Mouse (Mus musculus): ENCODE measurements around the gene Fgf2. TPM values are rescaled to one million over a fixed set of nuclear protein-coding genes. Genes with fewer than 3 reads are reported as not detected.

The Fgf2 gene
- 0.42 and 0.44 TPM in 2 replicates for polyA plus RNA-seq (2015; fragmentation: Nextera tagmentation; extraction: Ambion mirVana)

DNA sequence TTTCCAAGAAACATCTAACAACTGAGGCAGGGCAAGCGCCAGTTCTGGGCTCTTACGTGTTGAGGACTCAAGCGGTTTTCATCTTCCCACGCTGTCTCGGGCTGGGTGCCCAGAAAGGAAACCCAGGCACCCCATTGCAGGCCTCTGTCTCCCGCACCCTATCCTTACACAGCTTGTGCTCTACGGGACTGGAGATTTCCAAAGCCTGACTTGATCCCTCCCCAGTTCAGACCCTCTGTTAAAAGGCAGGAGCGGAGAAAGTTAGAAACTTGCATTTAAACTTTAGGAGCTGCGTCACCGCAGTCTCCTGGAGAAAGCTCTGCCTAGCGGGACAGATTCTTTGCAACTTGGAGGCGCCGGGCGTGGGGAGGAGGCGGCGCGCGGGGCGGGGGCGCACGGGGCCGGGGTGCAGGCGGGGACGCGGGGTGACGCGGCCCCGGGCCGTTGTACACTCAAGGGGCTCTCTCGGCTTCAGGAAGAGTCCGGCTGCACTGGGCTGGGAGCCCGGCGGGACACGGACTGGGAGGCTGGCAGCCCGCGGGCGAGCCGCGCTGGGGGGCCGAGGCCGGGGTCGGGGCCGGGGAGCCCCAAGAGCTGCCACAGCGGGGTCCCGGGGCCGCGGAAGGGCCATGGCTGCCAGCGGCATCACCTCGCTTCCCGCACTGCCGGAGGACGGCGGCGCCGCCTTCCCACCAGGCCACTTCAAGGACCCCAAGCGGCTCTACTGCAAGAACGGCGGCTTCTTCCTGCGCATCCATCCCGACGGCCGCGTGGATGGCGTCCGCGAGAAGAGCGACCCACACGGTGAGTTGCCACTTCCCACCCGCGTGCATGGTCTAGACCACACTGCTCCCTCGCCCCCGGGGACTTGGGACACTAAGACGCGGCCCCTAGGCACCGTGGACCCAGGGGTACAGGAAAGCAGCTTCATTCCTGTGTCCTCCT, at the start of gene Fgf2:
Gene Fgf2 (plus strand): TSS at position 126 of the 945 bp plus-strand sequence.
- WGBS, result under 1% methylated on average over 71 of the region's 75 CpGs
- H3K4me2 ChIP-seq, result peak within 1 kb of the TSS; percentile 100

DNA sequence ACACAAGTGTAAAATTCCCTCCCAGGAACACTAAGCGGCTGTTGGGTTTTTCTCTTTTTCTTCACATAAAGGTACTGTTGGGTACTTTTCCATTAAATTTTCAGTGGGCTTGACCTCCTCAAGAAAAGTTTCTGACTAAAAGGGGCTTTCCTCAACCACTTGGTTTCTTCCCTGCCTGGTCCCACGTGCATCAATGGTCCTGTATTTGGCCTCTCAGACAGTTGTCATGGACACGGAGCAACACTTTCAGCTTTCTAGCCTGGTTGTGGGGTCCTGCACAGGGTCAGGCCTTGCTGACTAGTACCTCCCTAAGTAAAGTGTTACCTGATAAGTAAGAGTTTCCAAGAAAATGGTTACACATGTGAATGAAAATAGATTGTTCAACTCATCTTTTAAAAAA, 48.7 kb upstream of the Fgf2 start:
- Histone ChIP-seq H3K36me3 (ENCODE audit: poor library complexity, severe bottlenecking) (no peaks in the 10 kb centered on the region), H3K27me3 (no peaks in the 10 kb centered on the region), H3K4me1 (no peaks in the 10 kb centered on the region), H3K4me3 (no peak overlapping the region), H3K4me2 (no peak overlapping the region), H3K9ac (no peak overlapping the region), H3K9me3 (replicated peaks) (no peaks in the 10 kb centered on the region), H3K27ac (no peak overlapping the region)
- no peak for ATAC-seq
- 80% methylated on average over 3 of the region's 3 CpGs for WGBS

More for the DNA sequence above, at the start of gene Fgf2:
- no peak within 1 kb of the TSS for H3K27ac ChIP-seq
- no peaks in the 10 kb centered on the region for H3K36me3 ChIP-seq (ENCODE audit: poor library complexity, severe bottlenecking)
- no peaks in the 10 kb centered on the region for H3K9me3 ChIP-seq (replicated peaks)
- H3K27me3 ChIP-seq, result peaks cover 26% of the 10 kb centered on the region
- ATAC-seq, result peak; percentile 83
- peak within 1 kb of the TSS; percentile 70 for H3K4me3 ChIP-seq
- H3K9ac ChIP-seq, result peak within 1 kb of the TSS; percentile 79
- H3K4me1 ChIP-seq, result peaks cover 14% of the 10 kb centered on the region

DNA sequence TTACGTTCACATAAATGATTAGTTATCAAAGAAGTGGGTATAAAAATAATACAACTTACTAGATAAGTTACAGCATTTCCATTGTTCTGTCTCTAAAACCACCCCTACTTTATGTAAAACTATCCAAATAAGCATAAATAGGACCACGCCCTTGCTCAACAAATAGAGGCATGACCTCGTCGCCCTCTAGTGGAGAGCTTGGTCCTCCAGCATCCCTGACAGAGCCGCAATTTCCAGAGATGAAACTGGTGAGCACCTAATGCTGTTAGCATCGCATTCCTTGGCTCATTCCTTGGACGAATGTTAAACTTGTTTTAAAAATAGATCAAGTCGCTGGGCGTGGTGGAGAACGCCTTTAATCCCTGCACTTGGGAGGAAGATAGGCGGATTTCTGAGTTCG, 45.5 kb upstream of the Fgf2 start:
- no peaks in the 10 kb centered on the region for H3K36me3 ChIP-seq (ENCODE audit: poor library complexity, severe bottlenecking)
- H3K9me3 ChIP-seq (replicated peaks), result no peaks in the 10 kb centered on the region
- H3K4me1 ChIP-seq, result no peaks in the 10 kb centered on the region
- H3K4me3 ChIP-seq, result no peak overlapping the region
- H3K27me3 ChIP-seq, result no peaks in the 10 kb centered on the region
- no peak for ATAC-seq
- 42% methylated on average over 12 of the region's 12 CpGs for WGBS
- no peak overlapping the region for H3K27ac ChIP-seq
- H3K9ac ChIP-seq, result no peak overlapping the region
- H3K4me2 ChIP-seq, result no peak overlapping the region

DNA sequence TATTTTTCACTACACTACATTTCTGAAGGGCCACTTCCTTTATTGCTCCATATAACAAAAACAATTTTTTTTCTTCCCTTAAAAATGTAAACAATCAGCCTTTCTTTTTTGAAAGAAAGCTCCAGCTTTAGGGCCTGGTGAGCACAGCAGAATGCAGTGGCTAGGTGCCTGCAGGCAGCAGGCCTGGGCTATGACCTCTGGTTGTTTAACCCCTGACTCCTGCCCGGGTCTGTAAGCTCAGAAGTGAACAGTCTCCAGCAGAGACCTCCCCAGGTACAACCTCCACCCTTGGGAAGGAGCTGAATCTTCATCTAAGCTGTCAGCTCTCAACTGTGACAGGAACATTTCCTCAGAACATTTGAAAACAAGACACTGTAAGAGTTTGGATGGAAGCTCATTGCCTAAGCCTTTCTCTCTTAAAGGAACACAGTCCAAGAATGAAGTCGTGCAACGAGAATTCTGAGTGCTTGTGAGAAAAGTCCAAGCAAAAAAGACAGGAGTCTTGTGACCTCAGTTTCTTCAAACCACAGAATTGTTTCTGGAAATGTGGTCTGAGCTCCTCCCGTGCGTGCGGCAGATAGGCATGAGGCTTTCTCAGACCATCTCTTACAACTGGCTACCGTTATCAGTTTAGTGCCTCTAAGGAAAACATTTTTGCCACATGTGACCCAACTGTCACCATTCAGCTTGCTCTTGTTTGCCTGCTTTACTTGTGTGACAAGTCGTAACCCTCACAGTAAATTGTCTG, 44.6 kb upstream of the Fgf2 start:
- Histone ChIP-seq H3K27ac (no peak overlapping the region), H3K27me3 (no peaks in the 10 kb centered on the region), H3K4me3 (no peak overlapping the region), H3K9me3 (replicated peaks) (no peaks in the 10 kb centered on the region), H3K4me1 (no peaks in the 10 kb centered on the region), H3K4me2 (no peak overlapping the region), H3K9ac (no peak overlapping the region), H3K36me3 (ENCODE audit: poor library complexity, severe bottlenecking) (no peaks in the 10 kb centered on the region)
- WGBS, result 80% methylated on average over 8 of the region's 8 CpGs
- ATAC-seq, result no peak

DNA sequence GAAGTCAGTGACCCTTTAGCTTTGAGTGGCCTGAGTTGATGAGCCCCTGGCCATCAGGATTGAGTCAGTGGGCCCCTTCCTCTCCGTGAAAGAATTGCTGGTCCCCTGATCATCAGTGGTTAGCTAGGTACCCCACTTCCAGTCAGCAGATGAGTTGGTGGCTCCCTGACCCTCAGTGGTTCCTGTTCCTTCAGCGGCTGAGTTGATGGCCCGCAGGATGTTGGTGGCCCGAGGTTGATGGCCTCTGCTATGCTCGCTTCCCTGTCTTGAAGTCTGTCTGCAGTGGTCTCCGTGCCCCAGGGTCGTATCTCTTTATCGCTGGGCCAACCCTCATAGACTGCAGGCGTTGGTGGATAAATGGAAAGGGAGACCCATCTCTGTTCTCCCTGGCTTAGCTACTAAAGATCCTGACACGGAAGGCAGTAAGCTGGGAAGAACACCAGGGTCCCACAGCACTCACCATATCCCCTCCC, 36.2 kb upstream of the Fgf2 start:
- H3K27ac ChIP-seq, result no peak overlapping the region
- H3K27me3 ChIP-seq, result no peaks in the 10 kb centered on the region
- no peaks in the 10 kb centered on the region for H3K9me3 ChIP-seq (replicated peaks)
- ATAC-seq, result no peak
- 3% methylated on average over 10 of the region's 10 CpGs for WGBS
- peaks cover 6% of the 10 kb centered on the region; the same call in 1 of the 2 replicates for H3K4me1 ChIP-seq
- H3K9ac ChIP-seq, result peak overlapping the region; percentile 76
- H3K36me3 ChIP-seq (ENCODE audit: poor library complexity, severe bottlenecking), result no peaks in the 10 kb centered on the region
- peak overlapping the region; percentile 65 for H3K4me2 ChIP-seq
- peak overlapping the region; percentile 66 for H3K4me3 ChIP-seq

DNA sequence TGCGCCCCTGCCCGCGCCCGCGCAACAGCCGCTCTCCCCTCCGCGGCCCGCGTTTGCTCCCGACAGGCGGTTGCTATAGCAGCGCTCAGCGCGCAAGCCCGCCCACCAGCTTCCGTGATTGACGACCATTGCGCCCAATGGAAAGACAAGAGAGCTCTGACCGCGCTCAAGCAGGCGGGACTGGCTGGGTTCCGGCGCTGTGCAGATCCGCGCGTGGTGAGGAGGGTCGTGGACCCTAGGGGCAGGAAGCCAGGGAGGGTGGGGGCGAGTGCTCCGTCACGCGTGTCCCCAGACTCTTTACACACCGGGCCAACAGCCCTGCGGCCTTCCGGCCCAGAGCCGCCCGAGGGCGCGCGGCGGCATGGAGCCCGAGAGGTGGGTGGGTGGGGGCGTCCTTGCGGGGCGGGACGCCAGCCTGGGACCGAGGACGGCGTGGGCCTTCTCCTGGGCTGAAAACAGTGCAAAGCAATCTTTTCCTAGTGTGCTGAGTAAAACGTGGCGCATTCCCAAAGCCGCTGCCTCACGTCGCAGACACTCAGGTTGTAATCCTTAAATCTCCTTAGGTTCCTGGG, 35.7 kb upstream of the Fgf2 start, which contains the start of the genes Bbs12 and Cetn4:
Gene Bbs12 (plus strand): TSS at position 185 of the 572 bp plus-strand sequence.
Gene Cetn4 (minus strand): TSS at position 339 of the 572 bp plus-strand sequence.
- peaks cover 6% of the 10 kb centered on the region; the same call in 1 of the 2 replicates for H3K4me1 ChIP-seq
- peak within 1 kb of the TSS; percentile 65 for H3K4me2 ChIP-seq
- no peaks in the 10 kb centered on the region for H3K27me3 ChIP-seq
- under 1% methylated on average over 54 of the region's 54 CpGs for WGBS
- ATAC-seq, result peak; percentile 100
- peak within 1 kb of the TSS; percentile 76 for H3K9ac ChIP-seq
- H3K4me3 ChIP-seq, result peak within 1 kb of the TSS; percentile 66
- H3K36me3 ChIP-seq (ENCODE audit: poor library complexity, severe bottlenecking), result no peaks in the 10 kb centered on the region
- no peaks in the 10 kb centered on the region for H3K9me3 ChIP-seq (replicated peaks)
- H3K27ac ChIP-seq, result peak within 1 kb of the TSS; percentile 49; the same call in 1 of the 2 replicates

DNA sequence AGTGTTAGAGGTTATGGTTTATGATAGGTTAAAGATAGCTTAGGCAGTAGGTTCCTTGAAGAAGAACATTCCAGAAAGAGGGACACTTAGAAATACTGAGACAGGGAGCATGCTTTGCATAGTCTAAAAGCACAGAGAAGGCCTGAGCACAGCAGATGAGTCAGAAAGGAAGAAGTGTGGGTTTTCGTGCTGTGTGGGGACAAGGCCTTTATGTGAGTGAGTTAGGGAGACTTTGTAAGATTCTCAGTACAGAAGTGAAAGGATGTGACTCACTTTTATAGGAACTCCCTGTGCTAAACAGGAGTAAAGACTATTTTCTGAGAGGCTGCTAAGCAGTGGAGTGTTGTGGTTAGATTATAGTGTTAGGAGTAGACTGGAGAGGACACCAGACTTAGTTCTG, 34.8 kb upstream of the Fgf2 start:
- Histone ChIP-seq H3K9me3 (replicated peaks) (no peaks in the 10 kb centered on the region), H3K27me3 (no peaks in the 10 kb centered on the region), H3K27ac (no peak overlapping the region), H3K4me3 (peak overlapping the region; percentile 66), H3K4me1 (peaks cover 6% of the 10 kb centered on the region; the same call in 1 of the 2 replicates), H3K4me2 (peak overlapping the region; percentile 65), H3K9ac (peak overlapping the region; percentile 45; the same call in 1 of the 2 replicates), H3K36me3 (ENCODE audit: poor library complexity, severe bottlenecking) (no peaks in the 10 kb centered on the region)
- WGBS, result 31% methylated on average over 1 of the region's 1 CpGs
- ATAC-seq, result no peak

DNA sequence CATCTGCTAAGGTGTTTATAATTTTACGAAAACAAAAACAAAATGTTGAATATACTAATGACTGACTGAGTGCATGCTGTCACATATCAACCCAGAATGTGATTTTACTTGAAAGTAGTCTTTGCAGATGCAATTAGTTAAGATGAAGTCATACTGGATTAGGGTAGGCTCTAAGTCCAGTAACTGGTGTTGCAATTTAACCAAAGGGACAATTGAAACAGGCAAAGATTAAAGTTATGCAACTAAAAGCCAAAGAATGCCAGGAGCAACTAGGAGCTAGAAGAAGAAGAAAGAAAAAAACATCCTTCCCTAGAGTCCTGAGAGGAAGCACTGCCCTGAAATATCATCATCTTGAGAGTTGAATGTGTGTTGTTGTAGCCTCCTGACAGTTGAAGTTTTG, 31.9 kb upstream of the Fgf2 start:
- Histone ChIP-seq H3K4me3 (no peak overlapping the region), H3K36me3 (ENCODE audit: poor library complexity, severe bottlenecking) (peaks cover 11% of the 10 kb centered on the region; the same call in 1 of the 2 replicates), H3K27me3 (no peaks in the 10 kb centered on the region), H3K4me2 (no peak overlapping the region), H3K27ac (no peak overlapping the region), H3K9ac (no peak overlapping the region), H3K9me3 (replicated peaks) (no peaks in the 10 kb centered on the region), H3K4me1 (peaks cover 6% of the 10 kb centered on the region; the same call in 1 of the 2 replicates)
- WGBS, result 92% methylated on average over 1 of the region's 1 CpGs
- ATAC-seq, result no peak

DNA sequence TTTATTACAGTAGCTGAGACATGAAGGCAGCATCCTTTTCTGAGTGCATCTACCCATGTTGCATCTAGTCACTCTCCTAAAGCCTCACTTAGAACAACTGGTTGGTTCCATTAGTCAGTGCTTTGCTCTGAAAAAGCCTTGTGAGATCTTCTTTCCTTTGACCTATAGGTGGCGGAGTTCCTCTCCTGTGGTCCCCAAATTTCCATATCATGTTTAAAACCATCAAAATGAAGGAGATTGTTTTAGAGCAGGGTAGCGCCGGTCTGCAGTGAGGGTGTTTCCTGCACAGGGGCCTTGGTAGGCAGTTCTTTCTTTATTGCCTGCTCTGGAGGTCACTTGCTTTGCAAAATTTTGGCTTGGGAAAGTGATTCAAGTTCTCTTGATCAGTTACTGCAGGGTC, 23.8 kb upstream of the Fgf2 start:
- WGBS, result 39% methylated on average over 3 of the region's 3 CpGs
- H3K27ac ChIP-seq, result no peak overlapping the region
- no peaks in the 10 kb centered on the region for H3K9me3 ChIP-seq (replicated peaks)
- no peak overlapping the region for H3K9ac ChIP-seq
- H3K4me2 ChIP-seq, result no peak overlapping the region
- H3K4me1 ChIP-seq, result no peaks in the 10 kb centered on the region
- 0 out of 2 replicates have a peak, but pooled peaks have one; percentile 19 for ATAC-seq
- H3K27me3 ChIP-seq, result no peaks in the 10 kb centered on the region
- H3K36me3 ChIP-seq (ENCODE audit: poor library complexity, severe bottlenecking), result peaks cover 7% of the 10 kb centered on the region; the same call in 1 of the 2 replicates
- no peak overlapping the region for H3K4me3 ChIP-seq

DNA sequence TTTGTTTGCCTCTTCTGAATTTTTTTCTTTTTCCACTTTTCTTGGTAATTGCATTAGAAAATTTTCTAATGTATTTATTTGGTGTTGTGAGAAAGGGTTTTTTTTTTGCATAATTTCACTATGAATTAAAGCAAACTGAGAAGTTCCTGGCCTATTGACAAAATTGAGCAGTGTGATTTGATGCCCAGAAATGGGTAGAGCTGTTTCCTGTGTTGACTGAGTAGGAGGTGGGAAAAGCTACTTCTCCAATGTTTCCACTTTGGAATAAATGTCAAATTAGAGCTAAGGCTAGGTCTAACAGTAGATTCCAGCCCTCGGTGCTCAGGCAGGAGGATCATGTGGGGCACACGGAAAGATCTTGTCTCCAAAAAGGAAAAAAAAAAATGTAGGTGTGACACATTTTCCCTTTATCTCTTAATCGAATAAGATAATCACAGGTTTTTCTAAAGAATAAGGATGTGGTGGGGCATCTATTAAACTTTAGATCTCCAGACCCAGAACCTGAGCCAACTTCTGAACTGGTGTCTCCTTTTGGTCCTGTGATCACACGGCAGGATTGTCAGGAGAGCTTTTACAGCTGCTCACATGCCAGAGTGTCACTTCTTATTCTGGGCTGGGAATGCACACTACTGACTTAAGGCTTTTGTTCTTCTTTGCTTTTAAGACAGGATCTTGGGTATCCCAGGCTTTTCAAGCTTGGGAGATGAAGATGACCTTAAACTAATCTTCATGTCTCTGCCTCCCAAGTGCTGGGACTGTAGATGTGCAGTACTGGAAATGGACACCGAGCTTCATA, 22.6 kb upstream of the Fgf2 start:
- ATAC-seq, result no peak
- H3K27ac ChIP-seq, result no peak overlapping the region
- no peak overlapping the region for H3K4me3 ChIP-seq
- H3K4me1 ChIP-seq, result no peaks in the 10 kb centered on the region
- no peak overlapping the region for H3K9ac ChIP-seq
- WGBS, result 89% methylated on average over 5 of the region's 5 CpGs
- H3K36me3 ChIP-seq (ENCODE audit: poor library complexity, severe bottlenecking), result no peaks in the 10 kb centered on the region
- no peak overlapping the region for H3K4me2 ChIP-seq
- H3K27me3 ChIP-seq, result no peaks in the 10 kb centered on the region
- H3K9me3 ChIP-seq (replicated peaks), result no peaks in the 10 kb centered on the region

DNA sequence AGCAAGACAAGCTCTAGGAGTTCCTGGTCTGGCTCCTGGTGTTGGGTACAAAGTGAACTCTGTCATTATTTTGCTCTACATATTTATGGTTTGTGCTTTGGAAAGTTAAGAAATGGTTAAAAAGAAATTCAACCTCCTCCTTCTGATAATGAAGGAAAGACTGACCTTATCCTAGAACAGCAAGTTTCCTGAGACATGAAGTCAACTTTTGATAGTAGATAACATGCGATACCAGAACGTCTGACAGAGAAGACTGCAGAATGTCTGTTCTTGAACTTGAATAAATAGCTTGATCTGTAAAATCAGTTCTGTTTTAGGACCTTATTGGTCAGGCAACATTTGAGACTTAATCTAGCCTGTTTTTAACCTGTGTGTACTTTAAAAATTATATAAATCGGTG, 21.5 kb upstream of the Fgf2 start:
- no peak overlapping the region for H3K27ac ChIP-seq
- 92% methylated on average over 3 of the region's 3 CpGs for WGBS
- H3K4me2 ChIP-seq, result no peak overlapping the region
- no peak overlapping the region for H3K9ac ChIP-seq
- H3K27me3 ChIP-seq, result no peaks in the 10 kb centered on the region
- ATAC-seq, result no peak
- H3K4me3 ChIP-seq, result no peak overlapping the region
- H3K9me3 ChIP-seq (replicated peaks), result no peaks in the 10 kb centered on the region
- H3K36me3 ChIP-seq (ENCODE audit: poor library complexity, severe bottlenecking), result no peaks in the 10 kb centered on the region
- no peaks in the 10 kb centered on the region for H3K4me1 ChIP-seq

Data from forebrain, embryonic 13.5 days (tissue).